Mouse (Mus musculus) layer of hippocampus, adult 9-11 months (tissue): ENCODE measurements around the gene Bag2.

Source experiments
- DNase-seq: peaks from one replicate; pipeline ENCODE4 v3.0.0; 2022

Bag2 gene

GRCm38 (mm10) chr1:33757491-33758041 lies at the start of gene Bag2:
Bag2 (minus strand) TSS chr1:33757795.
- DNase-seq, result no peak

- DNase-seq, result peak; percentile 30
These were observed 45.7 kb upstream of the Bag2 start for GRCm38 (mm10) chr1:33803323-33803722.

- no peak for DNase-seq
These were observed 42.0 kb upstream of the Bag2 start for GRCm38 (mm10) chr1:33799620-33800019.

GRCm38 (mm10) chr1:33788493-33788892 lies 30.9 kb upstream of the Bag2 start:
- DNase-seq, result no peak

- no peak for DNase-seq
These were observed 30.5 kb upstream of the Bag2 start for GRCm38 (mm10) chr1:33788072-33788471.

- DNase-seq, result peak; percentile 35
These were observed 27.0 kb upstream of the Bag2 start for GRCm38 (mm10) chr1:33784561-33784960.

- peak; percentile 19 for DNase-seq
These were observed 18.6 kb upstream of the Bag2 start for GRCm38 (mm10) chr1:33776175-33776611.

GRCm38 (mm10) chr1:33772106-33772505 lies 14.5 kb upstream of the Bag2 start:
- no peak for DNase-seq

- DNase-seq, result no peak
These were observed 14.0 kb upstream of the Bag2 start for GRCm38 (mm10) chr1:33771621-33772020.

- DNase-seq, result no peak
These were observed 11.2 kb upstream of the Bag2 start for GRCm38 (mm10) chr1:33768827-33769226.

GRCm38 (mm10) chr1:33768091-33768787 lies 10.6 kb upstream of the Bag2 start:
- DNase-seq, result no peak

GRCm38 (mm10) chr1:33766520-33767508 lies 9.2 kb upstream of the Bag2 start:
- no peak for DNase-seq

- DNase-seq, result no peak
These were observed 8.0 kb upstream of the Bag2 start for GRCm38 (mm10) chr1:33765468-33766080.

GRCm38 (mm10) chr1:33763826-33764225 lies 6.2 kb upstream of the Bag2 start:
- no peak for DNase-seq

GRCm38 (mm10) chr1:33758488-33758887 lies 893 bp upstream of the Bag2 start:
- DNase-seq, result no peak

GRCm38 (mm10) chr1:33757033-33757413 lies 572 bp downstream of the Bag2 start:
- no peak for DNase-seq

GRCm38 (mm10) chr1:33756258-33757032 lies 1.1 kb downstream of the Bag2 start:
- DNase-seq, result no peak

GRCm38 (mm10) chr1:33755799-33756198 lies 1.8 kb downstream of the Bag2 start:
- no peak for DNase-seq

- no peak for DNase-seq
These were observed 2.4 kb downstream of the Bag2 start for GRCm38 (mm10) chr1:33754965-33755735.

GRCm38 (mm10) chr1:33754089-33754488 lies 3.5 kb downstream of the Bag2 start:
- DNase-seq, result no peak

GRCm38 (mm10) chr1:33751283-33751682 lies 6.3 kb downstream of the Bag2 start:
- DNase-seq, result peak; percentile 79
